Mouse (Mus musculus) spleen, postnatal 4 days (tissue): ENCODE results near the gene Dgkg.

Experiments
- DNase-seq, 2 experiments: peaks; one replicate each; pipeline ENCODE4 v3.0.0; 2022; ENCODE audit warnings: low spot score in 2 of 2

Gene Dgkg

GRCm38 (mm10) chr16:22596394-22596793 is 60.6 kb downstream of the Dgkg start:
- no peak for DNase-seq

GRCm38 (mm10) chr16:22593907-22594306 is 63.1 kb downstream of the Dgkg start:
- no peak for DNase-seq

GRCm38 (mm10) chr16:22589619-22590018 is 67.4 kb downstream of the Dgkg start:
- no peak for DNase-seq

GRCm38 (mm10) chr16:22586151-22586836 is 70.7 kb downstream of the Dgkg start:
- DNase-seq: no peak

GRCm38 (mm10) chr16:22585523-22585922 is 71.5 kb downstream of the Dgkg start:
- DNase-seq: no peak

GRCm38 (mm10) chr16:22583401-22583800 is 73.6 kb downstream of the Dgkg start:
- no peak for DNase-seq

- no peak for DNase-seq
Measured at GRCm38 (mm10) chr16:22582173-22582929, 74.7 kb downstream of the Dgkg start.

GRCm38 (mm10) chr16:22580103-22580502 is 76.9 kb downstream of the Dgkg start:
- DNase-seq: no peak

GRCm38 (mm10) chr16:22578883-22579282 is 78.1 kb downstream of the Dgkg start:
- DNase-seq: no peak

GRCm38 (mm10) chr16:22577656-22578055 is 79.4 kb downstream of the Dgkg start:
- no peak for DNase-seq

- no peak for DNase-seq
Measured at GRCm38 (mm10) chr16:22574164-22574563, 82.9 kb downstream of the Dgkg start.

GRCm38 (mm10) chr16:22572641-22573341 is 84.2 kb downstream of the Dgkg start:
- no peak for DNase-seq

- DNase-seq: no peak
Measured at GRCm38 (mm10) chr16:22564907-22565272, 92.1 kb downstream of the Dgkg start.

- DNase-seq: peak; percentile 34 to 72
Measured at GRCm38 (mm10) chr16:22564259-22564906, 92.6 kb downstream of the Dgkg start.

- no peak for DNase-seq
Measured at GRCm38 (mm10) chr16:22563594-22563993, 93.4 kb downstream of the Dgkg start.

GRCm38 (mm10) chr16:22554996-22555395 is 102.0 kb downstream of the Dgkg start:
- no peak for DNase-seq

GRCm38 (mm10) chr16:22552351-22552750 is 104.7 kb downstream of the Dgkg start:
- DNase-seq: no peak

GRCm38 (mm10) chr16:22551231-22552000 is 105.6 kb downstream of the Dgkg start:
- DNase-seq: no peak

GRCm38 (mm10) chr16:22549346-22549745 is 107.7 kb downstream of the Dgkg start:
- no peak for DNase-seq

GRCm38 (mm10) chr16:22548167-22549080 is 108.6 kb downstream of the Dgkg start:
- peak; percentile 77 to 89 for DNase-seq
